Mouse (Mus musculus): ENCODE results near the gene Chchd6.

Chchd6 gene

GRCm38 (mm10) chr6:89585696-89586095 lies 9.8 kb downstream of the Chchd6 start:
- no peak for DNase-seq (ENCODE audit: low read depth)

DNA sequence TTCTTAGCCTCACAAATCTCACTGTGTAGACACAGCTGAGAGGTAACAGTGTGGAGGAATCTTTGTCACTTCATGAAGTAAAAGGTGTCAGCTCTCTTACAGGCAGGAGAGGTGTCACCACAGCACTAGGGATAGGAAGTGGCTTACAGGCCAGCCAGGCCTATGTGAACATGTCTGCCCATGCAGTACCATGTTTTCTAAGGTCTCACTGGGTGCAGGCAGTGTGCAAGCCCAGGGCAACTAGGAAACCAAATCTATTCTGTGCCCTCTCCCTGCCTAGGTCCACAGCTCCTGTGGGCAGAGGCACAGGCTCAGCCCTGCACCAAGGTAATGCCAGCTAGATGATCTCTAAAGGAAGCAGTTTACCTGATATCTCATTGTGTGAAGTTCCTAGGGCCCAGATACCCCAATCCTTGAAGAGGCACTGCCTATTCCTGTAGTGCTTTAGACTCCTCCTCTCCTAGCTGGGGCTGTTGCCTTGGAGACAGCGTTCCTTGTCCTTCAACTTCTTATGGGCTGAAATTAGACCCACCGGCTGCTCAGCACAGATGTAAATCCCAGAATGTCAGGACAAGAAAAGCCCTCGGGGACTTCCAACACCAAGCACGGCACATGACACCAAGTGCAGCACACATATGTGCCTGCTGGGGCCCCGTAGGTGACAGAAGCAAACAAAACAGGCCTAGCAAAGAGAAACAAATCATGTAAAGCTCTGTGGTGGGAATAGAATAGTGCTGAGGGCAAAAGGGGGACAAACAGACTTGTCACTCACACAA lies 10.6 kb downstream of the Chchd6 start:
- no peak for DNase-seq (ENCODE audit: low read depth)

- DNase-seq (ENCODE audit: low read depth) = no peak
Measured at GRCm38 (mm10) chr6:89583170-89583569, 12.3 kb downstream of the Chchd6 start.

GRCm38 (mm10) chr6:89574641-89575040 lies 20.8 kb downstream of the Chchd6 start:
- DNase-seq (ENCODE audit: low read depth) = no peak

DNA sequence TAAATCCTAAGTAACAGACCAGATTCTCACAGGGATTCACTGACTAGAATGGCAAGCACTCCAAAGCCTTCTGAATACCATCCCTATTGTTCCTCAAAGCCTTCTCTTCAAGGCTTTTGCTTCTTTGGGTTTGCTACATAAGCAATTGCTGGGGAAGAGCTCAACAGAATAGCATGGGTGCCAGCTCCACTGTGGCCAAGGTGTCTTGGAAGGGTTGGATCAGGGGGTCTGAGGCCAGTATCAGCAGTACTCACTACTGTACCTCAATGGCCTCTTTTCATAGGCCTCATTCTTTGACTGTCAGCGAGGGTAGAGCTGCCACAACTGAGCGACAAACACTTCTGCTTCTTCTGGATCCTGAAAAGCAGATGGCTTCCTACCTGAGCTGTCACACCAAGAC lies 21.7 kb downstream of the Chchd6 start:
- no peak for DNase-seq (ENCODE audit: low read depth)

GRCm38 (mm10) chr6:89572921-89573636 lies 22.4 kb downstream of the Chchd6 start:
- DNase-seq (ENCODE audit: low read depth) = no peak

GRCm38 (mm10) chr6:89569370-89569769 lies 26.1 kb downstream of the Chchd6 start:
- no peak for DNase-seq (ENCODE audit: low read depth)

DNA sequence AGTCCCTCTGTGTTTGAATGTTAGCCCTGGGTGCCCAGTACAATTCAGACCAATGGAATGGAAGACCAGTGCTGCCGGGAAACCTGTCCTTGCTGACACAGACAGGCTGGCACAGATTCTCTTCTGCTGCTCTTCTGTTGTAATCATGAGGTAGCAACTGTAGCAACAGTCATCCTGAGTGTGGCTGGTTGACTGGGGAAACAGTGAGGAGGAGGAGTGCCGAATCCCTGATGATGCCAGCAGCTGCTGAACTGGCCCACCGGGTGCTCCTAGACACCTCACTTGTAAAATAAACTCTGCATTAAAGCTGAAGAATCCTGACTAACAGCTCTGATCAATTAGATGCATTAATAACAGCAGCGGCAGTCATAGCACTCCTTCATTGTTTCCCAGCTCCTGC lies 28.7 kb downstream of the Chchd6 start:
- no peak for DNase-seq (ENCODE audit: low read depth)

GRCm38 (mm10) chr6:89563381-89563780 lies 32.1 kb downstream of the Chchd6 start:
- no peak for DNase-seq (ENCODE audit: low read depth)

GRCm38 (mm10) chr6:89560826-89561225 lies 34.6 kb downstream of the Chchd6 start:
- DNase-seq (ENCODE audit: low read depth) = no peak

GRCm38 (mm10) chr6:89557654-89558053 lies 37.8 kb downstream of the Chchd6 start:
- DNase-seq (ENCODE audit: low read depth) = no peak

GRCm38 (mm10) chr6:89556566-89556965 lies 38.9 kb downstream of the Chchd6 start:
- DNase-seq (ENCODE audit: low read depth) = no peak

- DNase-seq (ENCODE audit: low read depth) = no peak
Measured at GRCm38 (mm10) chr6:89555971-89556370, 39.5 kb downstream of the Chchd6 start.

GRCm38 (mm10) chr6:89554029-89554428 lies 41.4 kb downstream of the Chchd6 start:
- DNase-seq (ENCODE audit: low read depth) = no peak

DNA sequence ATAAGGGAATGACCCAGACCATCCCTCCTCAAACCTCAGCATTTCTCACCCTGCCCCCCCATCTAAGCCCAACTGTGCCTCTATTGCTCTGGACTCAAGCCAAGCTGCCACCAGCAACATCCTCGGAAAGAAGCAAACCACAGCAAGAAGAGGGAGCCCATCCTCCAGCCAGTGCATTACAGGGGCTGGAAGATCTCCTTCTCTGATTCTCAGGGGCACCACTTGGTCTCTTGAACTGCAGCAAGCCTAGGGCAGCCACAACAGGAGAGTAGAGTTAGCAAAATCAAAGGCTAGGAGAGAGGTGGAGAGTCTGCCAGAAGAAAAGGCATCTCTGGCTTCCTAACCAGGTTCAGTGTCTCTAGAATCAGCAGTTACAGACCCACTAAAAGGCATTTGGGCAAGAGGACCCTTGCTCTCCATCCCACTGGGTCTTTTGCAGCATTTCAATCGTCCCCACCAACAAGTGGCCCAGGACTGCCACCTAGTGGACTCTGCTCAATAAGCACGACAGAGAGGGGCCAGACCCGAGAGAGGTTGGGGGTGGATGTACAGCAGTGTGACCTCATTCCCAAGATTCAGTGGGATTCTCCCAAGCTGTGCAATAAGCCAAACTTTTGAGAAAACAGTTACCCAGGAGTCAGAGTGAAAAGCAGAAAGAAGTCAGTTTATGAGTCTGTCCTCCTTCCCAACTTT lies 42.3 kb downstream of the Chchd6 start:
- DNase-seq (ENCODE audit: low read depth) = peak; percentile 69

DNA sequence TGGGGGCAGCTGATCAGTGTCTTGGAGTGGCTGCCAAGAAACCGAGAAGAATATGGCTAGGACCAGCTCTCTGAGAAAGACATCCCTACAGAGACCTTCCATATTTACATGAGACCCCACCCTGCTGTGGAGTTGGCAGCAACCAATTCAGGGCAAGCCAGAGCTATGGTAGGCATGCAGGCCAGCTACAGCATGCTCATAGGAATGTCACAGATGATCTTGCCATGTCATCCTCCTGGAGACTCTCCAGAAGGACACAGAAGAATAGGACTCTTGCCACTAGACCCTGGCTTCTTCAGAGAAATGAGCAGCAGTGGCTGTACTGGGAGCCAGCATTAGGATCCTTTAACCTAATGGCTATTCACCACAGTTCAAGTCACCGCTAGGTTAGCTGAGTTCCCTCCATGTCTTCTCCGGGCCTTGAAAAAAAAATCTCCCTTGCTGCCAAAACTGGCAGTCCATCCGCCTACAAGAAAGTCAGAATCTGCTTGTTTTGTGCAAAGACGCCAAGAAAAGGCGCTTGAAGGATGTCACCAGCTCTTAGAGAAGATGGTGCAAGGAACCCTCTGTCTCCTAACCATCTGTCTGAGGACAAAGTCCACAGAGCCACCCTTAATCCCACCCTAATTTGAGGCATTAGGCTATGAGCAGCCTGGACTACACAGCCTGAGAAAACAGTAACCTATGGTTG lies 43.0 kb downstream of the Chchd6 start:
- DNase-seq (ENCODE audit: low read depth) = no peak

- DNase-seq (ENCODE audit: low read depth) = no peak
Measured at GRCm38 (mm10) chr6:89549157-89549556, 46.3 kb downstream of the Chchd6 start.

- DNase-seq (ENCODE audit: low read depth) = no peak
Measured at GRCm38 (mm10) chr6:89547951-89548350, 47.5 kb downstream of the Chchd6 start.

DNA sequence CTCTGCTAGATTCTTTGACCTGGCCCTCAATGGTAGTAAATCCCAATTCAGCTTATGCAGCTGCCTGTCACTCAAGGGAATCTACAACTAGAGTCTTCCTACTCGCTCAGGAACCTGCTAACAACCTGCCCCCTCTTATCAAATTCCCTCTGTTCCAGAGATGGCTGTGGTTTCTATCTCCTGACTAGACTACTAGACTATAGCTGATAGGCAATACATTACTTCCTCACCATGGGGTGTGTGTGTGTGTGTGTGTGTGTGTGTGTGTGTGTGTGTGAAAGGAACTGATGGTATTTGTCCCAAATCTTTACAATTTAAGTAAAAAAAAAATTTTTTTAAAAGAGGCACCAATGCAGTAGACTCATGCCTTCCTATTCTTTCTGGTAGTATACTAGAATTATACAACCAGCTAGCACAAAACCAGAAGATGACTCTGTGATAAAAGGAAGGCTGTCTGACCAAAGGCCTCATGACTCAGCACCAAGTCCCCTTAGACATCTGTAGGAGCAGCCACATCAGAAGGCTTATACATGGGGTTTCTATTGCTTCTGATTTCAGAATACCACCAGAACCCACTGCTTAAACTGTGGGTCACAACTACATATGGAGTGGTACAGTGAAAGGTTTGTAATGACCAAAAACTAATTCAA lies 57.2 kb downstream of the Chchd6 start:
- DNase-seq (ENCODE audit: low read depth) = no peak

- DNase-seq (ENCODE audit: low read depth) = no peak
Measured at GRCm38 (mm10) chr6:89535626-89536225, 59.7 kb downstream of the Chchd6 start.

GRCm38 (mm10) chr6:89524766-89525165 lies 70.7 kb downstream of the Chchd6 start:
- no peak for DNase-seq (ENCODE audit: low read depth)
